Mouse (Mus musculus) heart, embryonic 11.5 days (tissue): ENCODE data around the gene Gm21738. TPM values are rescaled to one million over a fixed set of nuclear protein-coding genes. Genes with fewer than 3 reads are reported as not detected.
"Not testable (repeated sequence)": the region's sequence is repeated elsewhere in the genome, so short reads cannot be mapped to it uniquely, and the experiment has no call there.

ENCODE experiments used
- ATAC-seq: fragments of 200-750 bp; cut with Nextera tagmentation; replicated peaks from 2 replicates; pipeline ENCODE4 v1.8.0; 2017; ENCODE audit warnings: moderate library complexity; ENCODE audit not compliant: insufficient number of reproducible peaks, low FRiP score, low TSS enrichment
- H3K27ac ChIP-seq: fragments of 300-500 bp; sonication (generic); 2 replicates; pipeline ENCODE4 v1.5.1; 2014; ENCODE audit warnings: mild to moderate bottlenecking, low read depth, low read length
- H3K27me3 ChIP-seq: fragments of 300-500 bp; sonication (generic); 2 replicates; pipeline ENCODE4 v1.6.1; 2014; ENCODE audit warnings: mild to moderate bottlenecking, low read length, mixed read lengths; ENCODE audit not compliant: control insufficient read depth, insufficient read depth
- H3K36me3 ChIP-seq: fragments of 300-500 bp; sonication (generic); 2 replicates; pipeline ENCODE4 v1.6.1; 2014; ENCODE audit warnings: mild to moderate bottlenecking, low read length, moderate library complexity, mixed read lengths; ENCODE audit not compliant: control insufficient read depth, insufficient read depth
- H3K4me1 ChIP-seq: fragments of 300-500 bp; sonication (generic); 2 replicates; pipeline ENCODE4 v1.6.1; 2014; ENCODE audit warnings: low read length; ENCODE audit not compliant: control insufficient read depth, insufficient read depth
- H3K4me2 ChIP-seq: fragments of 300-500 bp; sonication (generic); 2 replicates; pipeline ENCODE4 v1.6.1; 2014; ENCODE audit warnings: mild to moderate bottlenecking, moderate library complexity
- H3K4me3 ChIP-seq: fragments of 300-500 bp; sonication (generic); 2 replicates; pipeline ENCODE4 v1.5.1; 2014; ENCODE audit warnings: low read depth, low read length
- H3K9ac ChIP-seq: fragments of 300-500 bp; sonication (generic); 2 replicates; pipeline ENCODE4 v1.6.1; 2014; ENCODE audit warnings: mild to moderate bottlenecking, low read depth, low read length, moderate library complexity
- H3K9me3 ChIP-seq: fragments of 300-500 bp; sonication (generic); replicated peaks from 2 replicates; pipeline ENCODE4 v1.6.1; 2016; ENCODE audit warnings: low read length; ENCODE audit not compliant: control insufficient read depth
- WGBS: fragments of 180-500 bp; shearing (Covaris S2); extraction: QIAGEN DNeasy Blood & Tissue Kit; methylation state at CpG from one replicate; pipeline ENCODE4 v1.1.7; 2014; ENCODE audit not compliant: insufficient replicate concordance; 5-methylcytosine and 5-hydroxymethylcytosine counted together
- polyA plus RNA-seq: library from polyadenylated mRNA; unstranded; fragments of >200 nt; fragmentation: Nextera tagmentation; extraction: Ambion mirVana; gene quantifications from 2 replicates; pipeline ENCODE4 v1.2.1, GENCODE M21; 2014

Gm21738 gene
- polyA plus RNA-seq, result not detected in 2 replicates

DNA sequence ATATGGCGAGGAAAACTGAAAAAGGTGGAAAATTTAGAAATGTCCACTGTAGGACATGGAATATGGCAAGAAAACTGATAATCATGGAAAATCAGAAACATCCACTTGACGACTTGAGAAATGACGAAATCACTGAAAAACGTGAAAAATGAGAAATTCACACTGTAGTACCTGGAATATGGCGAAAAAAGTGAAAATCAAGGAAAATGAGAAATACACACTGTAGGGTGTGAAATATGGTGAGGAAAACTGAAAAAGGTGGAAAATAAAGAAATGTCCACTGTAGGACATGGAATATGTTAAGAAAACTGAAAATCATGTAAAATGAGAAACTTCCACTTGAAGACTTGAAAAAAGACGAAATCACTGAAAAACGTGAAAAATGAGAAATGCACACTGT lies at the start of gene Gm21738:
Gene Gm21738, minus strand, starts transcription at position 101 of the 400 bp plus-strand sequence.
- ATAC-seq, H3K9ac ChIP-seq, H3K4me2 ChIP-seq, H3K9me3 ChIP-seq, H3K4me1 ChIP-seq, H3K4me3 ChIP-seq, H3K27ac ChIP-seq, H3K36me3 ChIP-seq, H3K27me3 ChIP-seq: not testable (repeated sequence)
- 73% methylated on average over 7 of the region's 7 CpGs for WGBS

DNA sequence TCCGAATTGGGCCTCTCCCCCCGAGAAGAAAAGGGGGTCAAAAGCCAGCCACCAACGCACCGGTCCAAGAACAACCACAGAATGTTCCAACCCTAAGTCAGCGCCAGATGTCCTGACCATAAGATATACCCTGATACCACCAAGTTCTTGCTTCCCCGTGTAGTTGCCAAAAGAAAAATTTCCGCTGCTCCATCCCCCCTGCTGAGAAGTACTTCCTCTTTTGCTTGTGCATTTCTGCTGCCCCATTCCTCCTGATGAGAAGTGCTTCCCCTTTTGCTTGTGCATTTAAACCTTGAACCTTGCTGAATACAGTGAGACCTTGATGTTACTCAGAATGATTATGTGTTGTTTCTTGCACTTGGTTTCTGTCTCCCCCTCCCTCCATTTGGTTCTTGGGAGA lies 35.0 kb downstream of the Gm21738 start:
- not testable (repeated sequence) for H3K9me3 ChIP-seq, H3K27ac ChIP-seq, H3K9ac ChIP-seq, ATAC-seq, H3K4me2 ChIP-seq, H3K4me3 ChIP-seq, H3K36me3 ChIP-seq, H3K4me1 ChIP-seq, H3K27me3 ChIP-seq
- 76% methylated on average over 7 of the region's 7 CpGs for WGBS

Other genes starting within 250 kb of the Gm21738 start
- gene Gm2244, start 131.0 kb upstream of the Gm21738 start, polyA plus RNA-seq, result 0.16 and 0.55 TPM in 2 replicates
- gene Gm2237, start 166.2 kb upstream of the Gm21738 start, polyA plus RNA-seq, result 3.8 and 4.6 TPM in 2 replicates
- not detected in 2 replicates for gene Gm5458, start 183.7 kb upstream of the Gm21738 start, polyA plus RNA-seq